Mouse (Mus musculus) olfactory bulb, adult 2 months (tissue): ENCODE measurements around the gene Lasp1.
"Not testable (repeated sequence)": the region's sequence is repeated elsewhere in the genome, so short reads cannot be mapped to it uniquely, and the experiment has no call there.

ENCODE experiments used
- CTCF ChIP-seq: fragments of 200-500 bp; IDR thresholded peaks from 2 replicates; pipeline ENCODE4 v1.5.1; 2012; ENCODE audit warnings: low read depth, mild to moderate bottlenecking, low read length, moderate library complexity; ENCODE audit not compliant: insufficient read depth
- POLR2A ChIP-seq: fragments of 200-500 bp; IDR thresholded peaks from 2 replicates; pipeline ENCODE4 v1.6.1; 2012; ENCODE audit warnings: mild to moderate bottlenecking, low read depth, low read length, moderate library complexity; ENCODE audit not compliant: insufficient read depth

- not testable (repeated sequence) for TF ChIP-seq CTCF, POLR2A
Measured at GRCm38 (mm10) chr11:97872378-97872777, 73.6 kb downstream of the Lasp1 start.
